Mouse (Mus musculus) stomach, embryonic 14.5 days (tissue): ENCODE measurements around the gene Isl1. TPM values are rescaled to one million over a fixed set of nuclear protein-coding genes. Genes with fewer than 3 reads are reported as not detected.

Experiments used
- ATAC-seq: fragments of 200-750 bp; cut with Nextera tagmentation; 2 replicates; pipeline ENCODE4 v1.8.0; 2017; ENCODE audit warnings: low read depth, moderate TSS enrichment; ENCODE audit not compliant: insufficient number of reproducible peaks, insufficient read depth, low FRiP score
- H3K27ac ChIP-seq: fragments of 300-500 bp; sonication (generic); 2 replicates; pipeline ENCODE4 v1.5.1; 2014; ENCODE audit warnings: mild to moderate bottlenecking, low read length, moderate library complexity, mixed read lengths
- H3K27me3 ChIP-seq: fragments of 300-500 bp; sonication (generic); 2 replicates; pipeline ENCODE4 v1.6.1; 2014; ENCODE audit warnings: low read length, control low read depth, mixed read lengths; ENCODE audit not compliant: control insufficient read depth, insufficient read depth
- H3K36me3 ChIP-seq: fragments of 300-500 bp; sonication (generic); 2 replicates; pipeline ENCODE4 v1.6.1; 2014; ENCODE audit warnings: mild to moderate bottlenecking, control low read depth, low read length, moderate library complexity, mixed read lengths; ENCODE audit not compliant: control insufficient read depth, insufficient read depth
- H3K4me1 ChIP-seq: fragments of 300-500 bp; sonication (generic); 2 replicates; pipeline ENCODE4 v1.6.1; 2014; ENCODE audit warnings: low read length, control low read depth, mixed read lengths; ENCODE audit not compliant: control insufficient read depth, insufficient read depth
- H3K4me2 ChIP-seq: fragments of 300-500 bp; sonication (generic); replicated peaks from 2 replicates; pipeline ENCODE4 v1.6.1; 2014; ENCODE audit warnings: low read depth, low read length, control low read depth
- H3K4me3 ChIP-seq: fragments of 300-500 bp; sonication (generic); 2 replicates; pipeline ENCODE4 v1.5.1; 2014; ENCODE audit warnings: low read depth, low read length, control low read depth
- H3K9ac ChIP-seq: fragments of 300-500 bp; sonication (generic); replicated peaks from 2 replicates; pipeline ENCODE4 v1.6.1; 2014; ENCODE audit warnings: low read depth, mild to moderate bottlenecking, control low read depth, low read length, moderate library complexity, mixed read lengths
- H3K9me3 ChIP-seq: fragments of 300-500 bp; sonication (generic); 2 replicates; pipeline ENCODE4 v1.6.1; 2016; ENCODE audit warnings: low read depth, low read length, control low read depth; ENCODE audit not compliant: control insufficient read depth
- WGBS: fragments of 180-500 bp; shearing (Covaris S2); extraction: QIAGEN DNeasy Blood & Tissue Kit; methylation state at CpG from one replicate; pipeline ENCODE4 v1.1.7; 2014; 5-methylcytosine and 5-hydroxymethylcytosine counted together
- polyA plus RNA-seq: library from polyadenylated mRNA; unstranded; fragments of >200 nt; fragmentation: Nextera tagmentation; extraction: Ambion mirVana; gene quantifications from 2 replicates; pipeline ENCODE4 v1.2.1, GENCODE M21; 2014

Isl1 gene
- polyA plus RNA-seq, 1 experiment from 2014 or later: 54.2 TPM

- Histone ChIP-seq H3K9ac (no peak overlapping the region), H3K4me3 (no peak overlapping the region), H3K27ac (no peak overlapping the region), H3K27me3 (peaks cover 7% of the 10 kb centered on the region), H3K4me1 (peaks cover 6% of the 10 kb centered on the region; the same call in 1 of the 2 replicates), H3K4me2 (0 out of 2 replicates have a peak overlapping the region, but pooled peaks have one; percentile 11), H3K36me3 (no peaks in the 10 kb centered on the region; the same call in 1 of the 2 replicates), H3K9me3 (no peaks in the 10 kb centered on the region)
- no peak for ATAC-seq
- 44% methylated on average over 13 of the region's 13 CpGs for WGBS
Measured at GRCm38 (mm10) chr13:116298641-116299170, 10.8 kb downstream of the Isl1 start.

GRCm38 (mm10) chr13:116298001-116298400, 11.5 kb downstream of the Isl1 start:
- Histone ChIP-seq H3K9ac (no peak overlapping the region), H3K36me3 (no peaks in the 10 kb centered on the region; the same call in 1 of the 2 replicates), H3K27me3 (peaks cover 4% of the 10 kb centered on the region), H3K4me3 (peak overlapping the region; percentile 11), H3K4me2 (peak overlapping the region; percentile 26), H3K4me1 (peaks cover 6% of the 10 kb centered on the region; the same call in 1 of the 2 replicates), H3K27ac (no peak overlapping the region), H3K9me3 (no peaks in the 10 kb centered on the region)
- WGBS: 18% methylated on average over 8 of the region's 8 CpGs
- ATAC-seq: no peak

DNA sequence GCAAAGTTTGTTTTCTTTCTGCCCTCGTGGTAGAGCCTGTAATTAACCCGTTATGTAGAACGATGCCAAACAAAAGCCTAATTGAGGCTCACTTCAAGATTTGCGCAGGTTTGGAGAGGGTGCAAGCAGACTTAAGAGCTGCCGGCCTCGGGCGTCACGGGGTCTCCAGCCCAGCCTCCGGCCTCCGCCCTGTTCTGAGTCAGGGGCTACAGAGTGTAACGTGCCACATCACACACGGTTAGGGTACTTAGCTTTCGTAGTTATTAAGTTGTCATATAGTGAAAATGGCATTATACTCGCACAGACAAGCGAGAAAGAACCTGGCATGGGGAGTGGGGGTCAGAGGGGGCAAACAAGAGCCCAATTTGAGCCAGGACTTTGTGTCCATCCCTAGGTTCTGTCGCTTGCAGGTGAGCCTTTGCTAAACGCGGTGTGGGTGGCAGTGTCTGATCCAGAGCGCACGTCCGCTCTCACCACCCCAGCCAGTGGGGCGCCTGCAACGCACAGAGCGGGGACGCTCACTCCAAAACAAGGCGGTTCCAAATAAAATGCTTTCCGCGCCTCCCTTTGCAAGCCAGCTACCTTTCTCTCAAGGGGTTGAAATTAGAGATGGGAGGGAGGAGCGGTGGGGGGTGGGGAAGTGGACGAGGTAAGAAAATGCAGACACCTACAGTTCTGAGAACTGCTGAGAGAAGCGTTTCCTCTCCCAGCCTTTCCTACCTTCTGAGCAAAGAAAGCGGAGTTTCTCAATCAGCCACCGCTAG, 12.3 kb downstream of the Isl1 start:
- H3K27ac ChIP-seq: no peak overlapping the region
- H3K36me3 ChIP-seq: no peaks in the 10 kb centered on the region; the same call in 1 of the 2 replicates
- H3K9ac ChIP-seq: no peak overlapping the region
- peak; percentile 33; the same call in 1 of the 2 replicates for ATAC-seq
- WGBS: 8% methylated on average over 33 of the region's 33 CpGs
- H3K27me3 ChIP-seq: no peaks in the 10 kb centered on the region
- H3K4me1 ChIP-seq: peaks cover 2% of the 10 kb centered on the region; the same call in 1 of the 2 replicates
- H3K9me3 ChIP-seq: no peaks in the 10 kb centered on the region
- H3K4me3 ChIP-seq: peak overlapping the region; percentile 11; the same call in 1 of the 2 replicates
- peak overlapping the region; percentile 26 for H3K4me2 ChIP-seq

DNA sequence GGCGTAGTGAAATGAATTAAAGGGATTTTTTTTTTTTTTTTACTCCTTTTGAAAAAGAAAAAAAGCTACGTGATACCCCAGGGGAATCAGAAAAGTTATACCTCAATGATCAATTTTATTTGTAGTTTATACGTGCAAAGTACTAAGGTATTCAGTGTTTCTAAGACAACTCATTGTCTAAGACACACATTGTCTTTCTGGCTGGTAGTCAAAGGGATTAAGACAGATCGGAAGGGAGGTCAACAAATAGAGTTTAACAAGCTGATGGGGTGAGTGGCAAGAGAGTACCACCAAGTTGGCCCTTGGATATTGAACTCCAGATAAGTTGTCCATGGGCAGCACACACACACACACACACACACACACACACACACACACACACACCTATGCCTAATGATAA, 14.1 kb downstream of the Isl1 start:
- Histone ChIP-seq H3K36me3 (no peaks in the 10 kb centered on the region), H3K9me3 (no peaks in the 10 kb centered on the region), H3K27me3 (no peaks in the 10 kb centered on the region), H3K4me1 (peaks cover 2% of the 10 kb centered on the region; the same call in 1 of the 2 replicates), H3K4me2 (no peak overlapping the region), H3K4me3 (no peak overlapping the region), H3K27ac (no peak overlapping the region), H3K9ac (no peak overlapping the region)
- ATAC-seq: no peak
- 40% methylated on average over 4 of the region's 4 CpGs for WGBS

- no peak for ATAC-seq
- peaks cover 2% of the 10 kb centered on the region; the same call in 1 of the 2 replicates for H3K4me1 ChIP-seq
- WGBS: 27% methylated on average over 6 of the region's 6 CpGs
- H3K27ac ChIP-seq: no peak overlapping the region
- H3K27me3 ChIP-seq: no peaks in the 10 kb centered on the region
- H3K9me3 ChIP-seq: no peaks in the 10 kb centered on the region
- no peak overlapping the region for H3K4me3 ChIP-seq
- H3K9ac ChIP-seq: no peak overlapping the region
- H3K4me2 ChIP-seq: 0 out of 2 replicates have a peak overlapping the region, but pooled peaks have one; percentile 55
- no peaks in the 10 kb centered on the region for H3K36me3 ChIP-seq
Measured at GRCm38 (mm10) chr13:116294734-116295133, 14.8 kb downstream of the Isl1 start.

GRCm38 (mm10) chr13:116294151-116294461, 15.4 kb downstream of the Isl1 start:
- Histone ChIP-seq H3K9ac (no peak overlapping the region), H3K9me3 (no peaks in the 10 kb centered on the region), H3K36me3 (no peaks in the 10 kb centered on the region), H3K4me1 (peaks cover 2% of the 10 kb centered on the region; the same call in 1 of the 2 replicates), H3K4me2 (peak overlapping the region; percentile 55), H3K27me3 (no peaks in the 10 kb centered on the region), H3K4me3 (peak overlapping the region; percentile 17), H3K27ac (no peak overlapping the region)
- 0 out of 2 replicates have a peak, but pooled peaks have one; percentile 33 for ATAC-seq
- 1% methylated on average over 11 of the region's 11 CpGs for WGBS

- H3K4me1 ChIP-seq: peaks cover 2% of the 10 kb centered on the region; the same call in 1 of the 2 replicates
- no peaks in the 10 kb centered on the region for H3K27me3 ChIP-seq
- 10% methylated on average over 27 of the region's 27 CpGs for WGBS
- peak overlapping the region; percentile 17 for H3K4me3 ChIP-seq
- H3K4me2 ChIP-seq: peak overlapping the region; percentile 55
- no peaks in the 10 kb centered on the region for H3K9me3 ChIP-seq
- H3K9ac ChIP-seq: no peak overlapping the region
- no peak overlapping the region for H3K27ac ChIP-seq
- H3K36me3 ChIP-seq: no peaks in the 10 kb centered on the region
- peak; percentile 76; the same call in 1 of the 2 replicates for ATAC-seq
Measured at GRCm38 (mm10) chr13:116293301-116294150, 16.0 kb downstream of the Isl1 start.

- 98% methylated on average over 1 of the region's 1 CpGs for WGBS
- ATAC-seq: no peak
Measured at GRCm38 (mm10) chr13:116289655-116290054, 19.8 kb downstream of the Isl1 start.

More at GRCm38 (mm10) chr13:116289655-116290054, 19.8 kb downstream of the Isl1 start:
- Histone ChIP-seq H3K27ac (no peak overlapping the region), H3K4me1 (peaks cover 2% of the 10 kb centered on the region; the same call in 1 of the 2 replicates), H3K36me3 (no peaks in the 10 kb centered on the region), H3K4me3 (no peak overlapping the region), H3K9ac (no peak overlapping the region), H3K4me2 (no peak overlapping the region), H3K27me3 (no peaks in the 10 kb centered on the region), H3K9me3 (no peaks in the 10 kb centered on the region)
